Mouse (Mus musculus) bone marrow macrophage, adult 2 months (primary cell): Measurements from ENCODE around the gene Col8a2.

Source experiments
- CTCF ChIP-seq: IDR thresholded peaks from 2 replicates; pipeline ENCODE4 v1.5.1; 2012; ENCODE audit warnings: low read depth, mild to moderate bottlenecking, low read length, moderate library complexity
- POLR2A ChIP-seq: IDR thresholded peaks from 2 replicates; pipeline ENCODE4 v1.6.1; 2012; ENCODE audit warnings: mild to moderate bottlenecking, low read depth, low read length, borderline replicate concordance

- no peak for TF ChIP-seq CTCF
- no peak for TF ChIP-seq POLR2A
Observed at GRCm38 (mm10) chr4:126339461-126339860, 52.9 kb downstream of the Col8a2 start.
